Mouse (Mus musculus) ES-Bruce4 (cell line): ENCODE data around the gene Btrc. TPM values are rescaled to one million over a fixed set of nuclear protein-coding genes. Genes with fewer than 3 reads are reported as not detected.

Experiments used
- H3K27ac ChIP-seq: 2 replicates; pipeline ENCODE4 v1.5.1; 2012; ENCODE audit warnings: low read length, inconsistent platforms; ENCODE audit not compliant: insufficient read depth
- H3K27me3 ChIP-seq: 2 replicates; pipeline ENCODE4 v1.6.1; 2012; ENCODE audit warnings: mild to moderate bottlenecking, low read length, inconsistent platforms; ENCODE audit not compliant: control insufficient read depth, poor library complexity, insufficient read depth, severe bottlenecking
- H3K36me3 ChIP-seq: 2 replicates; pipeline ENCODE4 v1.6.1; 2012; ENCODE audit warnings: inconsistent platforms, mild to moderate bottlenecking, low read length, moderate library complexity; ENCODE audit not compliant: control insufficient read depth, poor library complexity, insufficient read depth, severe bottlenecking
- H3K4me1 ChIP-seq: one replicate; pipeline ENCODE4 v1.8.1; 2011; ENCODE audit warnings: low read length; ENCODE audit not compliant: control insufficient read depth, insufficient read depth
- H3K4me3 ChIP-seq: 2 replicates; pipeline ENCODE4 v1.5.1; 2011; ENCODE audit warnings: low read depth, mild to moderate bottlenecking, low read length
- H3K9ac ChIP-seq: 2 replicates; pipeline ENCODE4 v1.6.1; 2012; ENCODE audit warnings: low read depth, mild to moderate bottlenecking, inconsistent platforms; ENCODE audit not compliant: poor library complexity, severe bottlenecking
- H3K9me3 ChIP-seq: replicated peaks from 2 replicates; pipeline ENCODE4 v1.6.1; 2012; ENCODE audit warnings: mild to moderate bottlenecking, low read length, inconsistent platforms; ENCODE audit not compliant: control insufficient read depth, poor library complexity, insufficient read depth, severe bottlenecking
- CTCF ChIP-seq: IDR thresholded peaks from one replicate; pipeline ENCODE4 v1.8.1; 2011; ENCODE audit warnings: low read depth, low read length
- EP300 ChIP-seq: IDR thresholded peaks from 2 replicates; pipeline ENCODE4 v1.6.1; 2011; ENCODE audit warnings: low read depth, low read length; ENCODE audit not compliant: insufficient read depth
- POLR2A ChIP-seq: IDR thresholded peaks from one replicate; pipeline ENCODE4 v1.8.1; 2011; ENCODE audit warnings: low read length; ENCODE audit not compliant: insufficient read depth
- polyA plus RNA-seq: library from polyadenylated mRNA; stranded (reverse); fragments of >200 nt; gene quantifications from 2 replicates; pipeline ENCODE4 v1.2.4, GENCODE M21; 2011; ENCODE audit warnings: low read depth; ENCODE audit not compliant: missing spikeins, insufficient read depth, insufficient read length

Gene Btrc
- polyA plus RNA-seq, 1 experiment: 38.9 TPM

DNA sequence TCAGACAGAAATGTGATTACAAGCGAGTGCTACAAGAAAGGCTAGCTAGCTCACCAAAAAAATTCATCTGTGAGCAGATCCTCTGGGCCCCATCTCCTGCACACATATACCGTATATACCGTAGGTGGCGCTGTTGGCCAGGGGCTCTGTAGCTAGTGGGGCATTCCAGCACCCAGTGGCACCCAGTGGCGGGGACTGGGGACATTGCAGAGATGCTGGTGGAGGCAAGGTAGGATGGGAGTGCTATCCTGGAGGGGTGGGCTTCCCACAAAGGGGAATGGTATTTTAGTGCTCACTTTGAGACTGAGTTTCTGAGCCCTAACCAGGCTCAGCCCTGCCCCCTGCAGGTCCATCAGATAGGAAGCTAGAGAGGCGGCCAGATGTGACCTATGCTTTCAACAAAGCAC lies 210.3 kb downstream of the Btrc start:
- Histone ChIP-seq H3K4me1 (no peaks in the 10 kb centered on the region), H3K27ac (no peak overlapping the region), H3K9ac (no peak overlapping the region), H3K4me3 (no peak overlapping the region), H3K27me3 (no peaks in the 10 kb centered on the region), H3K9me3 (no peaks in the 10 kb centered on the region), H3K36me3 (no peaks in the 10 kb centered on the region)
- peak; percentile 70 for TF ChIP-seq CTCF
- no peak for TF ChIP-seq POLR2A
- no peak for TF ChIP-seq EP300

- Histone ChIP-seq H3K9me3 (no peaks in the 10 kb centered on the region), H3K4me3 (no peak overlapping the region), H3K36me3 (no peaks in the 10 kb centered on the region), H3K9ac (no peak overlapping the region), H3K27me3 (no peaks in the 10 kb centered on the region), H3K4me1 (no peaks in the 10 kb centered on the region), H3K27ac (no peak overlapping the region)
- TF ChIP-seq CTCF (no peak), POLR2A (no peak), EP300 (no peak)
These were observed 210.9 kb downstream of the Btrc start for GRCm38 (mm10) chr19:45574339-45574898.

GRCm38 (mm10) chr19:45574941-45575631 lies 211.6 kb downstream of the Btrc start:
- Histone ChIP-seq H3K27me3 (no peaks in the 10 kb centered on the region), H3K36me3 (no peaks in the 10 kb centered on the region), H3K27ac (no peak overlapping the region), H3K4me1 (no peaks in the 10 kb centered on the region), H3K4me3 (no peak overlapping the region), H3K9me3 (no peaks in the 10 kb centered on the region), H3K9ac (no peak overlapping the region)
- no peak for TF ChIP-seq POLR2A
- TF ChIP-seq CTCF: no peak
- no peak for TF ChIP-seq EP300

- H3K4me3 ChIP-seq: no peak overlapping the region
- H3K9me3 ChIP-seq: no peaks in the 10 kb centered on the region
- H3K27ac ChIP-seq: no peak overlapping the region
- H3K27me3 ChIP-seq: no peaks in the 10 kb centered on the region
- H3K36me3 ChIP-seq: no peaks in the 10 kb centered on the region
- H3K4me1 ChIP-seq: no peaks in the 10 kb centered on the region
- TF ChIP-seq EP300 (no peak), CTCF (no peak), POLR2A (no peak)
- H3K9ac ChIP-seq: no peak overlapping the region
These were observed 212.1 kb downstream of the Btrc start for GRCm38 (mm10) chr19:45575632-45576001.

- H3K36me3 ChIP-seq: no peaks in the 10 kb centered on the region
- no peaks in the 10 kb centered on the region for H3K27me3 ChIP-seq
- no peak overlapping the region for H3K4me3 ChIP-seq
- TF ChIP-seq EP300 (no peak), POLR2A (no peak), CTCF (no peak)
- H3K27ac ChIP-seq: no peak overlapping the region
- H3K4me1 ChIP-seq: no peaks in the 10 kb centered on the region
- H3K9me3 ChIP-seq: no peaks in the 10 kb centered on the region
- H3K9ac ChIP-seq: no peak overlapping the region
These were observed 213.7 kb downstream of the Btrc start for GRCm38 (mm10) chr19:45577141-45577750.

DNA sequence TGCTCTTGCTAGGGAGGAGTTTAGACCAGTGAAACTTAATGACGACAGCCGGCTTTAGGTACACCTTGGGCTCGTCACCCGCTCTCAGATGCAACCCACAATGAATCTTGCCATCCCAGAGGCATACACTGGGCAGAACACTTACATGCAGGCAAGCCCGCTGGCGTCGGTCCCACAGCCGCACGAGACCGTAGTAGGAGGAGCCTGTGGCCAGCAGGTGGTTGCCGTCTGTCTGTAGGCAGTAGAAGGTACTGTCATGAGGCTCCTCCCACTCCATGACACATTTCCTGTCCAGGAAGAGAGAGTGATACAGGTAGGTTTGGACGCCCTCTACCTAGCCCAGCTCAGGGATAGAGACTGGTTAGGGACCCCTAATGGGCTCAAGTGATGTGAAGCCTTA lies 215.4 kb downstream of the Btrc start:
- no peaks in the 10 kb centered on the region for H3K27me3 ChIP-seq
- H3K27ac ChIP-seq: no peak overlapping the region
- TF ChIP-seq EP300 (no peak), CTCF (no peak), POLR2A (no peak)
- H3K4me3 ChIP-seq: no peak overlapping the region
- no peaks in the 10 kb centered on the region for H3K4me1 ChIP-seq
- H3K9me3 ChIP-seq: no peaks in the 10 kb centered on the region
- H3K36me3 ChIP-seq: no peaks in the 10 kb centered on the region
- H3K9ac ChIP-seq: no peak overlapping the region
